Mouse (Mus musculus) bone marrow, adult 2 months (tissue): ENCODE data around the gene Pibf1.

Experiments used
- CTCF ChIP-seq: fragments of 200-500 bp; IDR thresholded peaks from 2 replicates; pipeline ENCODE4 v1.5.1; 2011; ENCODE audit warnings: low read length, control low read depth; ENCODE audit not compliant: control insufficient read depth, insufficient read depth
- POLR2A ChIP-seq: fragments of 200-500 bp; IDR thresholded peaks from 2 replicates; pipeline ENCODE4 v1.6.1; 2011; ENCODE audit warnings: low read depth, mild to moderate bottlenecking, control low read depth, low read length, borderline replicate concordance; ENCODE audit not compliant: control insufficient read depth

GRCm38 (mm10) chr14:99278312-99278711 lies 179.1 kb downstream of the Pibf1 start:
- TF ChIP-seq CTCF = no peak
- no peak for TF ChIP-seq POLR2A
